Mouse (Mus musculus): Measurements from ENCODE around the gene Cbln3.

Gene Cbln3

GRCm38 (mm10) chr14:55884166-55884565 is at the start of gene Cbln3:
Cbln3 (minus strand) TSS chr14:55884392.
- DNase-seq (ENCODE audit: low read depth, low spot score): no peak

- DNase-seq (ENCODE audit: low read depth, low spot score): no peak
Observed at GRCm38 (mm10) chr14:55933586-55933985, 49.4 kb upstream of the Cbln3 start.

- DNase-seq (ENCODE audit: low read depth, low spot score): no peak
Observed at GRCm38 (mm10) chr14:55929263-55929997, 45.2 kb upstream of the Cbln3 start.

- DNase-seq (ENCODE audit: low read depth, low spot score): no peak
Observed at GRCm38 (mm10) chr14:55926847-55927246, 42.7 kb upstream of the Cbln3 start.

GRCm38 (mm10) chr14:55922475-55923232 is 38.5 kb upstream of the Cbln3 start:
- peak; percentile 45 for DNase-seq (ENCODE audit: low read depth, low spot score)

- DNase-seq (ENCODE audit: low read depth, low spot score): peak; percentile 63
Observed at GRCm38 (mm10) chr14:55918240-55919082, 34.3 kb upstream of the Cbln3 start.

- DNase-seq (ENCODE audit: low read depth, low spot score): no peak
Observed at GRCm38 (mm10) chr14:55913406-55913805, 29.2 kb upstream of the Cbln3 start.

GRCm38 (mm10) chr14:55905518-55905917 is 21.3 kb upstream of the Cbln3 start:
- DNase-seq (ENCODE audit: low read depth, low spot score): no peak

- no peak for DNase-seq (ENCODE audit: low read depth, low spot score)
Observed at GRCm38 (mm10) chr14:55900414-55900755, 16.2 kb upstream of the Cbln3 start.

- DNase-seq (ENCODE audit: low read depth, low spot score): no peak
Observed at GRCm38 (mm10) chr14:55899701-55900413, 15.7 kb upstream of the Cbln3 start, which contains the start of gene Sdr39u1. Sdr39u1 (minus strand) TSS chr14:55900293.

GRCm38 (mm10) chr14:55898947-55899346 is 14.8 kb upstream of the Cbln3 start:
- no peak for DNase-seq (ENCODE audit: low read depth, low spot score)

- no peak for DNase-seq (ENCODE audit: low read depth, low spot score)
Observed at GRCm38 (mm10) chr14:55897671-55898070, 13.5 kb upstream of the Cbln3 start.

- DNase-seq (ENCODE audit: low read depth, low spot score): no peak
Observed at GRCm38 (mm10) chr14:55886571-55887382, 2.6 kb upstream of the Cbln3 start.

- peak; percentile 29 for DNase-seq (ENCODE audit: low read depth, low spot score)
Observed at GRCm38 (mm10) chr14:55885791-55886271, 1.6 kb upstream of the Cbln3 start.

GRCm38 (mm10) chr14:55885114-55885790 is 1.1 kb upstream of the Cbln3 start:
- no peak for DNase-seq (ENCODE audit: low read depth, low spot score)

- DNase-seq (ENCODE audit: low read depth, low spot score): peak; percentile 66
Observed at GRCm38 (mm10) chr14:55884713-55885113, 521 bp upstream of the Cbln3 start, which contains the start of gene Khnyn. Khnyn (plus strand) TSS chr14:55884947.

- no peak for DNase-seq (ENCODE audit: low read depth, low spot score)
Observed at GRCm38 (mm10) chr14:55883663-55884062, 529 bp downstream of the Cbln3 start.

GRCm38 (mm10) chr14:55883149-55883661 is 987 bp downstream of the Cbln3 start:
- DNase-seq (ENCODE audit: low read depth, low spot score): no peak

- no peak for DNase-seq (ENCODE audit: low read depth, low spot score)
Observed at GRCm38 (mm10) chr14:55882171-55882641, 2.0 kb downstream of the Cbln3 start.

Measured in c-Kit-negative CD71-positive TER-119-positive erythroid progenitor cells, embryonic 14.5 days (primary cell).